Mouse (Mus musculus): ENCODE data around the gene Olfr889. TPM values are rescaled to one million over a fixed set of nuclear protein-coding genes. Genes with fewer than 3 reads are reported as not detected.

Olfr889 gene
- not detected for polyA plus RNA-seq (2014; fragmentation: Illumina TruSeq; extraction: RNeasy Lipid Tissue Mini Kit (QIAGEN cat#74804); ENCODE audit: low read depth, low replicate concordance)

GRCm38 (mm10) chr9:38114898-38115297 is at the start of gene Olfr889:
Gene Olfr889 (plus strand): TSS chr9:38115198.

DNA sequence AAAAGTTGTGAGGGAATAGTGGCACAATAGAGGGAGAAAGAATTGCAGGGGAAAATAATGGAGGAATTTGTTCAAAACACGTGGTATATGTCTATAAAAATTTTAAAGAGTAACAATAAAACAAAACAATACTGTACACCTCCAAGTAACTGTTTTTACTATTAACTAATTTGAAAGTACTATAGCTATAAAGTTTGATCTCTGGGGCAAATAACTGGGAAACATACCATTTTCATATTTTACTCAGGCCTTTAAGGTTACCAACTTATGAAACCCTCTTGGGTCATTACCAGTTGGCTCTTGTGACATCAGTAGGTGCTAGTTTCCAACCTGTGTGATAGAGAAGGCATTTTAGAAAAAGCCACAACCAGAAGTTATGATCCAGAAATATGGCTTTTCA is 31.2 kb upstream of the Olfr889 start, which contains the start of gene Olfr887:
Gene Olfr887, plus strand, starts transcription at position 301 of the 400 bp plus-strand sequence.

GRCm38 (mm10) chr9:38107828-38108227 is 7.2 kb upstream of the Olfr889 start, which contains the start of gene Olfr888:
Gene Olfr888 (plus strand): TSS chr9:38108128.

GRCm38 (mm10) chr9:38142217-38142616 is 27.2 kb downstream of the Olfr889 start, which contains the start of gene Olfr890:
Gene Olfr890 (plus strand): TSS chr9:38142517.

Other genes with a start within 250 kb of the Olfr889 start
- gene Olfr145, start 218.5 kb upstream of the Olfr889 start, polyA plus RNA-seq (2014; fragmentation: Illumina TruSeq; extraction: RNeasy Lipid Tissue Mini Kit (QIAGEN cat#74804); ENCODE audit: low read depth, low replicate concordance) = not detected
- gene Olfr878, start 197.4 kb upstream of the Olfr889 start, polyA plus RNA-seq (2014; fragmentation: Illumina TruSeq; extraction: RNeasy Lipid Tissue Mini Kit (QIAGEN cat#74804); ENCODE audit: low read depth, low replicate concordance) = not detected
- not detected for gene Olfr881, start 123.4 kb upstream of the Olfr889 start, polyA plus RNA-seq (2014; fragmentation: Illumina TruSeq; extraction: RNeasy Lipid Tissue Mini Kit (QIAGEN cat#74804); ENCODE audit: low read depth, low replicate concordance)
- gene Olfr883, start 89.4 kb upstream of the Olfr889 start, polyA plus RNA-seq (2014; fragmentation: Illumina TruSeq; extraction: RNeasy Lipid Tissue Mini Kit (QIAGEN cat#74804); ENCODE audit: low read depth, low replicate concordance) = not detected
- gene Olfr884, start 68.6 kb upstream of the Olfr889 start, polyA plus RNA-seq (2014; fragmentation: Illumina TruSeq; extraction: RNeasy Lipid Tissue Mini Kit (QIAGEN cat#74804); ENCODE audit: low read depth, low replicate concordance) = not detected
- gene Olfr885, start 53.9 kb upstream of the Olfr889 start, polyA plus RNA-seq (2014; fragmentation: Illumina TruSeq; extraction: RNeasy Lipid Tissue Mini Kit (QIAGEN cat#74804); ENCODE audit: low read depth, low replicate concordance) = not detected
- 0.03 TPM for gene Olfr887, start 31.1 kb upstream of the Olfr889 start, polyA plus RNA-seq (2014; fragmentation: Illumina TruSeq; extraction: RNeasy Lipid Tissue Mini Kit (QIAGEN cat#74804); ENCODE audit: low read depth, low replicate concordance)
- gene Olfr888, start 7.1 kb upstream of the Olfr889 start, polyA plus RNA-seq (2014; fragmentation: Illumina TruSeq; extraction: RNeasy Lipid Tissue Mini Kit (QIAGEN cat#74804); ENCODE audit: low read depth, low replicate concordance) = not detected
- not detected for gene Olfr890, start 27.3 kb downstream of the Olfr889 start, polyA plus RNA-seq (2014; fragmentation: Illumina TruSeq; extraction: RNeasy Lipid Tissue Mini Kit (QIAGEN cat#74804); ENCODE audit: low read depth, low replicate concordance)
- not detected for gene Olfr891, start 65.6 kb downstream of the Olfr889 start, polyA plus RNA-seq (2014; fragmentation: Illumina TruSeq; extraction: RNeasy Lipid Tissue Mini Kit (QIAGEN cat#74804); ENCODE audit: low read depth, low replicate concordance)
- gene Olfr893, start 93.2 kb downstream of the Olfr889 start, polyA plus RNA-seq (2014; fragmentation: Illumina TruSeq; extraction: RNeasy Lipid Tissue Mini Kit (QIAGEN cat#74804); ENCODE audit: low read depth, low replicate concordance) = not detected
- not detected for gene Olfr894, start 102.9 kb downstream of the Olfr889 start, polyA plus RNA-seq (2014; fragmentation: Illumina TruSeq; extraction: RNeasy Lipid Tissue Mini Kit (QIAGEN cat#74804); ENCODE audit: low read depth, low replicate concordance)
- not detected for gene Olfr143, start 137.6 kb downstream of the Olfr889 start, polyA plus RNA-seq (2014; fragmentation: Illumina TruSeq; extraction: RNeasy Lipid Tissue Mini Kit (QIAGEN cat#74804); ENCODE audit: low read depth, low replicate concordance)
- gene Olfr895, start 152.7 kb downstream of the Olfr889 start, polyA plus RNA-seq (2014; fragmentation: Illumina TruSeq; extraction: RNeasy Lipid Tissue Mini Kit (QIAGEN cat#74804); ENCODE audit: low read depth, low replicate concordance) = not detected
- 1.8 TPM for gene Olfr896-ps1, start 175.9 kb downstream of the Olfr889 start, polyA plus RNA-seq (2014; fragmentation: Illumina TruSeq; extraction: RNeasy Lipid Tissue Mini Kit (QIAGEN cat#74804); ENCODE audit: low read depth, low replicate concordance)
- gene Olfr25, start 213.9 kb downstream of the Olfr889 start, polyA plus RNA-seq (2014; fragmentation: Illumina TruSeq; extraction: RNeasy Lipid Tissue Mini Kit (QIAGEN cat#74804); ENCODE audit: low read depth, low replicate concordance) = 0.80 TPM
- gene Olfr898, start 233.2 kb downstream of the Olfr889 start, polyA plus RNA-seq (2014; fragmentation: Illumina TruSeq; extraction: RNeasy Lipid Tissue Mini Kit (QIAGEN cat#74804); ENCODE audit: low read depth, low replicate concordance) = 0.17 TPM